Mouse (Mus musculus) ES-Bruce4 (cell line): ENCODE results near the gene Zfp410.

Experiments
- CTCF ChIP-seq: IDR thresholded peaks from one replicate; pipeline ENCODE4 v1.8.1; 2011; ENCODE audit warnings: low read depth, low read length
- EP300 ChIP-seq: IDR thresholded peaks from 2 replicates; pipeline ENCODE4 v1.6.1; 2011; ENCODE audit warnings: low read depth, low read length; ENCODE audit not compliant: insufficient read depth
- POLR2A ChIP-seq: IDR thresholded peaks from one replicate; pipeline ENCODE4 v1.8.1; 2011; ENCODE audit warnings: low read length; ENCODE audit not compliant: insufficient read depth

GRCm38 (mm10) chr12:84299265-84299664, 17.4 kb upstream of the Zfp410 start:
- TF ChIP-seq CTCF: no peak
- TF ChIP-seq POLR2A: no peak
- TF ChIP-seq EP300: no peak
